Mouse (Mus musculus): ENCODE data around the gene Arsb.

DNA sequence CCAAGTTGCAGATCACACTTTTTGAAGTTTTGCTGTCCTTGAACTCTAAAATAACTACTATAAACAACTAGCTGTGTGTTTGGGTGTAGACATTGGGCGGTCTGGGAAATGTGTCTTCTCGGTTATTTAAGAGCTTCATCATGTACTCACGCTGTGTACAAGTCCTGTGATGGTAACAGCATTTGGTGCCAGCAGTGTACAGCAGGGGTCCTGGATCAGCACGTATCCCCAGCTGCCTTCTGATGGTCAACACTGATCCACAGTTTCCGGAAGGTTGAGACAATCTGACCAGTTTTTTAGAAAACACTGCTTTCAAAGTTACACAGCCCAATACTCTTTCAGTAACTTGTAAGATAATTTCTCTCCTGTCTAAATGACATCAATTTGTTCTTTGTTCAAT, 108.0 kb downstream of the Arsb start:
- no peak for TF ChIP-seq CTCF (IDR thresholded peaks at IDR 0.05; ENCODE audit: borderline replicate concordance, insufficient read depth, low read depth, low read length)
- no peak for TF ChIP-seq POLR2A (IDR thresholded peaks at IDR 0.05; ENCODE audit: borderline replicate concordance, insufficient read depth, low read length)

All from cerebellum, adult 2 months (tissue).